8 mouse cellular contexts compared by ENCODE assay signal in genomic region chr2:73791846-73792630, GRCm38 (mm10). TPM values are rescaled to one million over a fixed set of nuclear protein-coding genes. Genes with fewer than 3 reads are reported as not detected.
DNase-seq lines count a peak whose midpoint lies in the region; ATAC-seq and TF ChIP-seq lines count a peak whose summit lies in the region.

No protein-coding gene starts in this region.

- no peak overlapping the region for H3K27ac ChIP-seq in intestine, postnatal 0 days (ENCODE audit: low read depth, low read length)
- no peak overlapping the region for H3K27ac ChIP-seq in intestine, embryonic 16.5 days (ENCODE audit: low read length)
- no peak overlapping the region for H3K27ac ChIP-seq in embryonic facial prominence, embryonic 10.5 days (replicated peaks)
- H3K27ac ChIP-seq in liver, postnatal 0 days (ENCODE audit: low read depth), result no peak overlapping the region

- DNase-seq in embryonic facial prominence, embryonic 10.5 days (ENCODE audit: low spot score), result peak; percentile 51
- no peak for DNase-seq in liver, postnatal 0 days
- no peak for DNase-seq in gastrocnemius, postnatal 10 days
- no peak for DNase-seq in frontal cortex, postnatal 14 days (ENCODE audit: low spot score in 2 of 2)
- no peak for DNase-seq in frontal cortex, adult 2 months (ENCODE audit: extremely low spot score in 1 of 2, low spot score in 1 of 2)

- H3K4me3 ChIP-seq in intestine, postnatal 0 days (ENCODE audit: low read depth, low read length), result no peak overlapping the region
- no peak overlapping the region for H3K4me3 ChIP-seq in intestine, embryonic 16.5 days (ENCODE audit: low read length)
- peak overlapping the region; percentile 6 for H3K4me3 ChIP-seq in E14TG2a.4 (replicated peaks; ENCODE audit: low read length)
- H3K4me3 ChIP-seq in embryonic facial prominence, embryonic 10.5 days, result no peak overlapping the region
- H3K4me3 ChIP-seq in liver, postnatal 0 days (ENCODE audit: low read depth, low read length), result no peak overlapping the region

- ATAC-seq in intestine, postnatal 0 days, result no peak
- ATAC-seq in intestine, embryonic 16.5 days, result no peak
- no peak for ATAC-seq in liver, postnatal 0 days

- H3K9ac ChIP-seq in intestine, postnatal 0 days (ENCODE audit: low read depth, low read length), result no peak overlapping the region
- H3K9ac ChIP-seq in intestine, embryonic 16.5 days (ENCODE audit: low read depth, low read length), result no peak overlapping the region
- H3K9ac ChIP-seq in liver, postnatal 0 days (replicated peaks), result no peak overlapping the region

- peak; percentile 70 for TF ChIP-seq CTCF in intestine, postnatal 0 days (IDR thresholded peaks at IDR 0.05; ENCODE audit: low read depth)
- TF ChIP-seq CTCF in E14TG2a.4 (conservative IDR thresholded peaks at IDR 0.05; ENCODE audit: low read length), result peak; percentile 15
- peak; percentile 47 for TF ChIP-seq CTCF in liver, postnatal 0 days (IDR thresholded peaks at IDR 0.05; ENCODE audit: low read depth)

- peak overlapping the region; percentile 32; the same call in 1 of the 2 replicates for H3K4me2 ChIP-seq in intestine, postnatal 0 days (replicated peaks; ENCODE audit: low read depth)
- H3K4me2 ChIP-seq in intestine, embryonic 16.5 days (ENCODE audit: low read depth, low read length), result no peak overlapping the region
- H3K4me2 ChIP-seq in liver, postnatal 0 days (ENCODE audit: low read depth, low read length), result no peak overlapping the region

- H3K9me3 ChIP-seq in intestine, postnatal 0 days (ENCODE audit: control insufficient read depth), result no peaks in the 10 kb centered on the region
- H3K9me3 ChIP-seq in intestine, embryonic 16.5 days (ENCODE audit: control insufficient read depth, low read length), result no peaks in the 10 kb centered on the region
- H3K9me3 ChIP-seq in E14TG2a.4 (ENCODE audit: low read length), result no peaks in the 10 kb centered on the region
- no peaks in the 10 kb centered on the region for H3K9me3 ChIP-seq in embryonic facial prominence, embryonic 10.5 days
- H3K9me3 ChIP-seq in liver, postnatal 0 days (ENCODE audit: low read length), result no peaks in the 10 kb centered on the region

- H3K27me3 ChIP-seq in intestine, postnatal 0 days (replicated peaks; ENCODE audit: control insufficient read depth, insufficient read depth, low read length), result no peaks in the 10 kb centered on the region
- H3K27me3 ChIP-seq in intestine, embryonic 16.5 days (replicated peaks; ENCODE audit: control insufficient read depth, insufficient read depth, low read length), result no peaks in the 10 kb centered on the region
- no peaks in the 10 kb centered on the region; the same call in 1 of the 2 replicates for H3K27me3 ChIP-seq in E14TG2a.4 (ENCODE audit: insufficient read depth, low read length)
- H3K27me3 ChIP-seq in embryonic facial prominence, embryonic 10.5 days (replicated peaks; ENCODE audit: low read depth, poor library complexity, severe bottlenecking), result no peaks in the 10 kb centered on the region
- no peaks in the 10 kb centered on the region for H3K27me3 ChIP-seq in liver, postnatal 0 days (ENCODE audit: insufficient read depth, low read length)

- no peaks in the 10 kb centered on the region for H3K4me1 ChIP-seq in intestine, postnatal 0 days (replicated peaks; ENCODE audit: control insufficient read depth, insufficient read depth, low read length)
- no peaks in the 10 kb centered on the region for H3K4me1 ChIP-seq in intestine, embryonic 16.5 days (ENCODE audit: control insufficient read depth, insufficient read depth, low read length)
- H3K4me1 ChIP-seq in E14TG2a.4 (replicated peaks; ENCODE audit: low read depth, low read length), result peaks cover 32% of the 10 kb centered on the region
- H3K4me1 ChIP-seq in embryonic facial prominence, embryonic 10.5 days, result 0 out of 2 replicates have a peak, but pooled peaks cover 9% of the 10 kb centered on the region
- H3K4me1 ChIP-seq in liver, postnatal 0 days (ENCODE audit: insufficient read depth), result no peaks in the 10 kb centered on the region

- no peak for TF ChIP-seq EP300 in liver, postnatal 0 days (IDR thresholded peaks at IDR 0.05; ENCODE audit: low read depth)

- WGBS in intestine, postnatal 0 days, result 47% methylated on average over 19 of the region's 19 CpGs
- 47% methylated on average over 19 of the region's 19 CpGs for WGBS in intestine, embryonic 16.5 days
- WGBS in embryonic facial prominence, embryonic 10.5 days, result 57% methylated on average over 19 of the region's 19 CpGs
- 50% methylated on average over 19 of the region's 19 CpGs for WGBS in liver, postnatal 0 days (ENCODE audit: insufficient replicate concordance)

- H3K36me3 ChIP-seq in intestine, postnatal 0 days (ENCODE audit: control insufficient read depth, insufficient read depth), result no peaks in the 10 kb centered on the region
- H3K36me3 ChIP-seq in intestine, embryonic 16.5 days (ENCODE audit: control insufficient read depth, insufficient read depth, low read length), result no peaks in the 10 kb centered on the region
- no peaks in the 10 kb centered on the region for H3K36me3 ChIP-seq in E14TG2a.4 (ENCODE audit: insufficient read depth, low read length)
- no peaks in the 10 kb centered on the region for H3K36me3 ChIP-seq in embryonic facial prominence, embryonic 10.5 days (replicated peaks)
- H3K36me3 ChIP-seq in liver, postnatal 0 days (replicated peaks; ENCODE audit: insufficient read depth, low read length), result no peaks in the 10 kb centered on the region

RNA-seq across cellular contexts. Expression of gene Chn1, which starts 16.9 kb away (rescaled TPM):
- 8.1 and 9.5 TPM in 2 replicates for polyA plus RNA-seq in intestine, postnatal 0 days (2015; fragmentation: Nextera tagmentation; extraction: Ambion mirVana)
- 11.3 and 12.5 TPM in 2 replicates for polyA plus RNA-seq in intestine, embryonic 16.5 days (2015; fragmentation: Nextera tagmentation; extraction: Ambion mirVana)
- polyA plus RNA-seq in embryonic facial prominence, embryonic 10.5 days (2016; fragmentation: Nextera tagmentation; extraction: Ambion mirVana), result 38.2 and 40.0 TPM in 2 replicates
- polyA plus RNA-seq in liver, postnatal 0 days (2015; fragmentation: Nextera tagmentation; extraction: Ambion mirVana), result 0.26 and 0.31 TPM in 2 replicates
- 10 to 100 TPM; 16.4 to 21.6 TPM for total RNA-seq in gastrocnemius, postnatal 10 days (2021)
- 1,037 and 1,069 TPM in 2 replicates for polyA plus RNA-seq in frontal cortex, adult 2 months (2012; rRNA removed)

Comparison
In these comparisons a context has a peak if more than half of its experiments do, and no peak if none do; other contexts are left out.
1. CTCF ChIP-seq: peak in every context shown above with its lines; median percentile 70 in intestine, postnatal 0 days; 47 in liver, postnatal 0 days; 15 in E14TG2a.4.
2. RNA of gene Chn1, which starts 16.9 kb away (polyA plus RNA-seq): 1,037 to 1,069 TPM in frontal cortex, adult 2 months; 38.2 to 40.0 TPM in embryonic facial prominence, embryonic 10.5 days, 11.3 to 12.5 TPM in intestine, embryonic 16.5 days, 8.1 to 9.5 TPM in intestine, postnatal 0 days and 0.26 to 0.31 TPM in liver, postnatal 0 days; every median in the first group is over 10 times any median in the second.